Mouse (Mus musculus) lung, postnatal 14 days (tissue): ENCODE results near the gene Ulk4.

Experiments
- DNase-seq: peaks from one replicate; pipeline ENCODE4 v3.0.0; 2021

Ulk4 gene

DNA sequence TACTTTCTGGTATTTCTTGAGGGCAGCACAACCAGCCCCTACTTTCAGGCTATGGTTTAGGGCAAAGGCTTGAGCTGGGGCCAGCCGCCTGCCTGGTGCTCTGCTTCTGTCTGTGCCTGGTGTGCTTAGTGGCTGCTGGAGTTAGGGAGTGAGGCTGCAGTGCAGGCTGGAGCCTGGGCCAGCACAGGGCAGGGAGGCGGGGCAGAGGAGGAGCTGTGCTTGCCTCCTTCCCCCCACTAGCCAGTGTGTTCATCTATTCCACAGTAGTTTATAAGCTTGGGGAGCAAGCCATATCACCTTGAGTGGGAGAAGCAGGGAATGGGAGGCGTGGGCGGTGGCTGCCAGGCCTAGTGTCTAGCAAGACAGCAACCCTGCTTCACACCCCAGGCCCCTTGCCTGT lies 313.9 kb downstream of the Ulk4 start:
- DNase-seq, result no peak

DNA sequence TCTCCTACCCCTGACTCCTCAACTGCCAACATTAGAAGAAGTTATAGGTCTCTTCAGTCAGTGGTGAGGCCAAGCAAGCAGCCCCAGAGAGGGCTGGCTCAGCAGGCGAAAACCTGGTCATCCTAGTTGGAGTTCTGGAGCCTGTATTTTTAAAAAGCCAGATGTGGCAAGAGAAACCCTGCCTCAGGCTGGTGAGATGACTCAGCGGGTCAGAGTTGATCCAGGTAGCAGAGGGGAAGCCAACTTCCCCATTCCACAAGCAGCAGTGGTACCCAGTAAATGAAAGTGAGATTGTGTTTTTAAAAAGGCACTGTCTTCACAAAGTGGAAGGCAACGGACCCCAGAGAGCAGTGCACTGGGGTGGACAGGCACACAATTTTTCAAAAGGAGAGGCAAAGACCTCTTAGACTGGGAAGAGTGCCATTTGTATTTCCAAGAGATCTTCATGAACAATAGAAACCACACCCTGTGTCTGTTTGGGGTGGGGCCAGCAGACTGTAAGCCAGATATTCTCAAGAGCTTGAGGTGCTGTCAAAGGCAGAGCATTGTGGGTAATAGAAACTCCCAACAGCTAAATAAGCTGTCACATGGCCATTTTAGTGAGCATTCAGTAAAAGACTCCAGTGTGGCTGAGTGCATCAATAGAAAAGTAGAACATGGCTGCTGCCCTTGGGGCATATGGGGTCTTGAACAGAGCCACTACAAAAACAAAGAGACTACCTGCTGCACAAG lies 314.9 kb downstream of the Ulk4 start:
- DNase-seq, result peak; percentile 58

DNA sequence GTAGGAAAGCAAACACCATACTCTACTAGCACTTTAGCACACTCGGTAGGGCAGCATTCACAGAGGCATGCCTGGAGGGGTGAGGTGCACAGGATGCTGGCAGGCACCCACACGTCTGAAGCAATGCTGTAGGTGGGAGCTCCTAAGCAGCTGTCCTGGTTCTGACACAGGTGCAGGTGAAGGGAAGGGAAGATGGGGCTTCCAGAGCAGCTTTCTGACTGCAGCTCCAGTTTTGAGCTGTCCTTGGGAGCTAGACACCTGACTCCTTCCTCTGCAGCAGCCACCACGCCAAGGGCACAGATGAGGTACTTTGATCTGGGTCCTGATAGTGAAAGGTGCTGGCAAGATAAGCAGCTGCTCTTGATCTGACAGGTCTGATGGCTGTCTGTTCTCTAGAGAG lies 315.5 kb downstream of the Ulk4 start:
- no peak for DNase-seq

DNA sequence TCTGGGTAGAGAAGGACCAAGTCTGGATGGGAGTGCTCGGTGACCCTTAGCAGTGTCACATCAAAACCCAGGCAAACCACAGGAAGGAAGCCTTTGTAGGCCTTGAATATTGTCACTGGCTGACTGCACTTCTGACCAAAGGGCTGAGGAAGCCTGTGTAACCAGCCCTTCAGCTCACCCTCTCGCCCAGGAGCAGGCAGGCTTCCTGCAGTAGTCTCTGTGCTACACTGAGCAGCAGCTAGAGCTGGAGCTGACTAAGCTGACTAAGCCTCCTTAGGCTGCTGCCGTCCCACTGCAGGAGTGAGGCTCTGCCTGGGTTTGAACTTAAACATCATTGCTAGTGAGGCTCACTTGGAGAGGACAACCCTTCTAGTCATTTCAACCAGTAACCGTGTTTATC lies 316.4 kb downstream of the Ulk4 start:
- DNase-seq, result no peak

GRCm38 (mm10) chr9:120959225-120959624 lies 317.8 kb downstream of the Ulk4 start:
- no peak for DNase-seq

DNA sequence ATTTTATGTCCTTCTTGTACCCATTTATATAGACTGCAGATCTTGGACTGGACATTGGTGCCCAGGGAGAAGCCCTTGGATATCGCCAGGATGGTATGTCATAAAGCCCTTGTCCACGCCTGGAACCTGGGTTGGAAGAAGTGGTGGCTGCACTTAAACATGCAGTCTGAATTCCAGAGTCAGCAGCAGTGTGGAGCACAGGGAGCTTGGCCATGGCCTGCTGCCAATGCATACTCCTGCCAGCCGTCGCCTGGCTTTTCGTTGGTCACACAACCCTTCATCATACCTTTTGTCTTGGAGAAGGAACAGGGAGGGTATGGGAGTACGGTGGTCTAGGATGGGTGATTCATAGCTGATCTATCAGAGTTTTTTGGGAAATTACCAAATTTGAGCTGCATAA lies 318.4 kb downstream of the Ulk4 start:
- DNase-seq, result peak; percentile 38

DNA sequence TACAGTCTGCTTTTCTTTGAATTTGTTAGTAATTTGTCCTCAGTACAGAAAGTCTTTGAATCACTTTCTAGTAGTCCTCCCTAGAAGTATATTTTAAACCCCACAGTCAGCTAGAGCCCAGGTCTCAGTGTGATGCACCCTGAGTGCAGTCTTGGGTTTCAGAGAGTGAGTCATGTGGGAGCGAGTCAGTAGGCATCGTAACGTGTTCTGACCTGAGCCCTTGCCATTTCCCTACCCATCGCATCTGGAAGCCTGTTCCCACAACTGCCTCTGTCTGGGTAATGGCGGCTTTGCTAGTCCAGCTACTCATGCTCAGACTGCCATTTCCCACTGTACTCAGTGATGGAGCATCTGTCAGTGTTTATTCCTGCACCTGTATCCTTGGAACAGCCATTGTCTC lies 318.9 kb downstream of the Ulk4 start:
- no peak for DNase-seq

- DNase-seq, result no peak
Observed at GRCm38 (mm10) chr9:120951947-120952346, 325.1 kb downstream of the Ulk4 start.

- DNase-seq, result no peak
Observed at GRCm38 (mm10) chr9:120950761-120951160, 326.2 kb downstream of the Ulk4 start.

GRCm38 (mm10) chr9:120948832-120949231 lies 328.2 kb downstream of the Ulk4 start:
- DNase-seq, result no peak

- no peak for DNase-seq
Observed at GRCm38 (mm10) chr9:120946131-120946530, 330.9 kb downstream of the Ulk4 start.

DNA sequence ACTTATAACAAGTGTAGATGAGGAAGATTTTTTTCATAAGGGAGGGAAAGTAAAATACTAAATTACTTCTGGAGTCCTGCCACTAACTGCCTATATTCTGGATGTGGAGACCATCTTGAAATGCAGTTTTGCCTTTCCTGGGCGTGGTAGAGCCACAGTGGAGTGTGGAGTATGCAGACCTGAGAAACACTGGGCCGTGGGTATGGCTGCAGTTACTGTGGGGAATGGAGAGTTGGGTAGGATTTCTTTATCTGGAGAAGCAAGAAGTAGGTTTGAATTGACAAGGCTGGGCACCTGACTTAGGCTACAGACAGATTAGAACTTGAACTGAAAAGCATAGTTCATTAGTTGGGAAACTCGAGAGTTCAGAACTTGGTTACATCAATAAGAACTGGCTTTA lies 332.8 kb downstream of the Ulk4 start:
- no peak for DNase-seq

- no peak for DNase-seq
Observed at GRCm38 (mm10) chr9:120943757-120944156, 333.2 kb downstream of the Ulk4 start.

GRCm38 (mm10) chr9:120940858-120941257 lies 336.1 kb downstream of the Ulk4 start:
- DNase-seq, result no peak

- DNase-seq, result peak; percentile 77
Observed at GRCm38 (mm10) chr9:120936351-120936750, 340.6 kb downstream of the Ulk4 start.

DNA sequence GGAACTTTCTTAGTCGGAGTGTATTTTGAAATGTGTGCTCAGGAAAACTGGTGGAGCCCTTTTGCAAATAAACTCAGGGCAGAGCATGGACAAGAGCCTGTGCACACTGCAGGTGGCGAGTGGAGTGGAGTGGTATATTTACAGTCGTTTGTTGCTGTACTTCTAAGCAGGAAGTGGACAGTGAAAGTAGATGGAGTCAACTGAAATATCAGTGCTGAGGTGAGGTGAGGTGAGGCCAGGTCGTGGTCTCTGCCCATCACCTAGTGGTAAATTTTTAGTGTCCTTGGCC lies 341.4 kb downstream of the Ulk4 start:
- no peak for DNase-seq

DNA sequence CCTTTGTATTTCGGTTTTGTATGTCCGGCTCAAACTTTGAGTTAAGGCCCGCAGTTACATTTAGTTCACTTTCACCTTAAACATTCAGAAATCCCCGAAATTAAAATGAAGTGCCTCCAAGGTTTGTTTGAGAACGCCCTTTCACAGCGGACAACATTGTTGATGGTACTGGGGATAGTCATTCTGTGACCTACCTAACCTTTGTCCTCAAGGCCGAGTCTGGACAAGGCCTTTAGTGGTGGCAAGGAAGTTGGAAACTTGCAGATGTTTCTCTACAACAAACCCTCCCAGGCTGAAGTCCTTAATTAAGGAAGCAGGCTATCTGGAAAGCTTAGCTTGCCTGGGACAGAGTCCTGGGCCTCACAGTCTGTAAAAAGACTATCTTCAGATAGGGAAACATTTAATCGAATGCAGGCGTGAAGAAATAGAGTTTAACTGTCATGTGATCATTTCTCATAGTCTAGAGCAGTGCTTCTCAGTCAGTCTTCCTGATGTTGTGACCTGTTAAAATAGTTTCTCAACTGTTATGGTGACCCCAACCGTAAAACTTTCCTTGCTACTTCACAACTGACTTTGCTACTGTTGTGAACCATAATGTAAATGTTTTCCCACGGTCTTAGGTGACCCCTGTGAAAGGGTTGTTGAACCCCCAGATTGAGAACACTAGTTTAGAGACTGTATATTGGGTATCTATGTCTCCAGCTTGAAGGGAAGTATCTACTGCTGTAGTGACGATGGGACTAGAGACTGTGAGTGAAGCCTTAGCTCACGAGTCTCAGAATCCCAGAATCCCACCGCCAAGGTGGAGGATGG lies 342.0 kb downstream of the Ulk4 start:
- no peak for DNase-seq

DNA sequence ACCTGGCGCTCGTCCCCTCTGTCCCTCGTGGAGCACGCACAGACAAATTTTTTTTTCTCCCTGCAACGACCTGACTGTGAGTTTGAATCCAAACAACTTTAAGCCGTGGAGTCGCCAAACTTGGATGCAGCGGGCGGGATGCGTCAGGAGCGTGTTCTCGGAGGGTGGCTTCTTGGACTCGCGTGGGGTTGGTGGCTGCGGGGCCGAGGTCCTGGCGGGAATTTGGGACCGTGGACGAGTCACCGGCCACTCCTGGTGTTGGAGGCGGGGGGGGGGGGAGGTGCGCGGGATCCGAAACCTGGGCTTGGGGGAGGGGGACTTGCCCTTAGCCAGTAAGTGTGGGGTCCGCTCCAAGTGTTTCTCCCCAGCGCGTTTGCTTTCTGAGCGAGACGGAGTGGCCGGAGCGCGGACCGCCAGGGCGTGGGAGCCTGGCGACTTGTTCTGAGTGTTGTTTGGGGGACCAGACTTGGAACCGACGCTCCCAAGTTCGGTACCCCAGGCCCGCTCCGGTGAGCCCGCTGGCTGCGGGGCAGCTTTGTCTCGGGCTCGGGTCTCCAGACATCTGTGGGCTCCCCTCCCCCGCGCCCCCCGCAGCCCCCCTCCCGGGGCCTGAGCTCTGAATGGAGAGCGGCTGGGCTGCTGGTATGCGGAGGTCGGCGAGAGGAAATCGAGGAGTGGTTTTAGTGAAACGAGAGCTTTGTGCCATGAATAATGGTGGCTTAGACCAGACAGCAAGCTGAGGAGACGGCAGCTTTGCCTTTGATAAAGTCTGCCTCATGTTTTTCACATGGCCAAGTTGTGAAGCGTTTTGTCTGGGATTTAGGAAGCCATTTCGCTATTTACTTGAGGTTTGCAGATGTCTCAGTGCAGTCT lies 342.9 kb downstream of the Ulk4 start:
- peak; percentile 55 for DNase-seq

DNA sequence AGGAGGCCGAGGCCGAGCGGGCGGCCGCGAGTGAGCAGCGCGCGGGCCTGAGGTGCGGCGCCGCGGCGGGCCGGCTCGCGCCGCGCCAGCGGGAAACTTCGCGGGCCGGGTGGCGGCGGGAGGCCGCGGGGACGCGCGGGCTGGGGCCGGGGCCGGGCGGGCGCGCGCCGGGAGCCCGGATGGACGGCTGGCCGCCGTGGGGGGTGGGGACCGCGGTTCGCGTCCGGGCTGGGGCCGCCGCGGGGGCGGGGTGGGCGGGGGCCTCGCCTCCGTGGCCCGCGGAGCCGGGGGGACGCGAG lies 343.5 kb downstream of the Ulk4 start:
- no peak for DNase-seq

GRCm38 (mm10) chr9:120932797-120933586 lies 344.0 kb downstream of the Ulk4 start:
- DNase-seq, result peak; percentile 98

GRCm38 (mm10) chr9:120932371-120932770 lies 344.6 kb downstream of the Ulk4 start:
- no peak for DNase-seq

- no peak for DNase-seq
Observed at GRCm38 (mm10) chr9:120930811-120931210, 346.2 kb downstream of the Ulk4 start.

DNA sequence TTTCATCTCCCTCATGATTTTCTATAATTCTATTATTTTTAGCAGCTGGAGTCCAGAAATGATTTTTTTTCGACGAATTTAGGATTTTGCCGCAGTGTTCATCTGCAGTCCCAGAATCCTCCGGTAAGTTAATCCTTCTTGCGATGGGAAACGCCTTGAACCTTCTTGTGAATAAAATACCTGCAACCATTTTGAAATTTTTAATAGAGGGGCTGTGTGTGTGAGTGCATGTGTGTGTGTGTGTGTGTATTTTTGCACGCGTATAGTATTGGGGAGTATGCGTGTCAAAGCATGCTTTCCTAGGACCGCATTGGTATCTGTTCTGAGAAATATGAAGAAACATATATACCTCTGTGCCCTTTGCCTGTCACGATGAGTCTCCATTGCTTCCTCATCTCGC lies 347.0 kb downstream of the Ulk4 start:
- DNase-seq, result no peak
